In genomic region chr16:4781524-4782196, GRCm38 (mm10) we compare ENCODE assay signal across 9 mouse cellular contexts. TPM values are rescaled to one million over a fixed set of nuclear protein-coding genes. Genes with fewer than 3 reads are reported as not detected.
DNase-seq lines count a peak whose midpoint lies in the region; ATAC-seq and TF ChIP-seq lines count a peak whose summit lies in the region.
"Had no signal": no experiment of that assay in that cellular context is flagged by ENCODE, and none has a peak within 500 bp of the region (broad histone marks: within the 10 kb centered on the region; RNA-seq: fewer than 3 reads in every experiment).

No protein-coding gene starts in this region.

- H3K9ac ChIP-seq in liver, adult 2 months (ENCODE audit: low read depth, low read length): no peak overlapping the region
- H3K9ac ChIP-seq in liver, embryonic 11.5 days (ENCODE audit: low read depth, low read length): no peak overlapping the region
- no peak overlapping the region for H3K9ac ChIP-seq in kidney, embryonic 14.5 days (ENCODE audit: low read depth, low read length)
- H3K9ac ChIP-seq in lung, embryonic 14.5 days: no peak overlapping the region
- H3K9ac ChIP-seq: midbrain, embryonic 12.5 days had no signal

- H3K27me3 ChIP-seq in liver, adult 2 months (ENCODE audit: control insufficient read depth, insufficient read depth, low read length): no peaks in the 10 kb centered on the region
- H3K27me3 ChIP-seq in liver, embryonic 11.5 days (replicated peaks; ENCODE audit: control insufficient read depth, insufficient read depth, low read length): no peaks in the 10 kb centered on the region
- H3K27me3 ChIP-seq in kidney, embryonic 14.5 days (ENCODE audit: control insufficient read depth, insufficient read depth, low read length): no peaks in the 10 kb centered on the region
- H3K27me3 ChIP-seq in lung, embryonic 14.5 days (ENCODE audit: insufficient read depth, low read length): no peaks in the 10 kb centered on the region
- H3K27me3 ChIP-seq: midbrain, embryonic 12.5 days had no signal

- H3K4me3 ChIP-seq in liver, adult 2 months (ENCODE audit: insufficient read depth, low read depth, low read length): no peak overlapping the region
- H3K4me3 ChIP-seq in liver, embryonic 11.5 days (ENCODE audit: low read depth, low read length): no peak overlapping the region
- H3K4me3 ChIP-seq in kidney, embryonic 14.5 days (ENCODE audit: low read length): no peak overlapping the region
- no peak overlapping the region for H3K4me3 ChIP-seq in lung, embryonic 14.5 days (ENCODE audit: low read depth, low read length)
- H3K4me3 ChIP-seq: midbrain, embryonic 12.5 days had no signal

- TF ChIP-seq CTCF in liver, adult 2 months (IDR thresholded peaks at IDR 0.05; ENCODE audit: low read depth, low read length): no peak
- no peak for TF ChIP-seq CTCF in lung, embryonic 14.5 days (IDR thresholded peaks at IDR 0.05; ENCODE audit: low read depth)

- peaks cover 57% of the 10 kb centered on the region for H3K79me2 ChIP-seq in liver, adult 2 months (ENCODE audit: control insufficient read depth, insufficient read depth, low read length)

- peak; percentile 62 for DNase-seq in liver, adult 2 months (ENCODE audit: extremely low read depth, low read depth, low spot score)
- no peak for DNase-seq in liver, embryonic 11.5 days (ENCODE audit: low spot score)
- DNase-seq in cerebellum, adult 18-20 months: peak; percentile 70 to 75
- peak; percentile 96 for DNase-seq in heart, adult 11 months
- peak; percentile 66 for DNase-seq in lung, embryonic 14.5 days
- DNase-seq in testis, postnatal 14 days (ENCODE audit: low spot score): peak; percentile 76
- no peak for DNase-seq in retina, postnatal 1 day

- ATAC-seq in liver, embryonic 11.5 days (replicated peaks; ENCODE audit: low FRiP score): no peak
- peak; percentile 72; the same call in 1 of the 2 replicates for ATAC-seq in kidney, embryonic 14.5 days (ENCODE audit: low FRiP score, low TSS enrichment)
- ATAC-seq in lung, embryonic 14.5 days (ENCODE audit: insufficient read depth): no peak

- no peak overlapping the region for H3K27ac ChIP-seq in liver, adult 2 months (replicated peaks; ENCODE audit: insufficient read depth, low read depth, low read length)
- H3K27ac ChIP-seq in liver, embryonic 11.5 days (ENCODE audit: low read depth, low read length): no peak overlapping the region
- H3K27ac ChIP-seq in kidney, embryonic 14.5 days (ENCODE audit: low read depth, low read length): no peak overlapping the region
- H3K27ac ChIP-seq in lung, embryonic 14.5 days (ENCODE audit: low read depth): 0 out of 2 replicates have a peak overlapping the region, but pooled peaks have one; percentile 15
- H3K27ac ChIP-seq: midbrain, embryonic 12.5 days had no signal

- peaks cover 7% of the 10 kb centered on the region for H3K36me3 ChIP-seq in liver, adult 2 months (ENCODE audit: control insufficient read depth, insufficient read depth, low read length)
- H3K36me3 ChIP-seq in liver, embryonic 11.5 days (ENCODE audit: control insufficient read depth, insufficient read depth, low read length): no peaks in the 10 kb centered on the region
- peaks cover 4% of the 10 kb centered on the region; the same call in 1 of the 2 replicates for H3K36me3 ChIP-seq in kidney, embryonic 14.5 days (ENCODE audit: control insufficient read depth, insufficient read depth, low read length)
- peaks cover 14% of the 10 kb centered on the region; the same call in 1 of the 2 replicates for H3K36me3 ChIP-seq in lung, embryonic 14.5 days (ENCODE audit: insufficient read depth)

- no peak for TF ChIP-seq POLR2A in liver, adult 2 months (IDR thresholded peaks at IDR 0.05; ENCODE audit: extremely low read depth, insufficient read depth, low read length)

- H3K4me1 ChIP-seq in liver, adult 2 months (ENCODE audit: control insufficient read depth, insufficient read depth, low read length): peaks cover 35% of the 10 kb centered on the region
- 0 out of 2 replicates have a peak, but pooled peaks cover 2% of the 10 kb centered on the region for H3K4me1 ChIP-seq in liver, embryonic 11.5 days (replicated peaks; ENCODE audit: control insufficient read depth, insufficient read depth, low read length)
- peaks cover 13% of the 10 kb centered on the region; the same call in 1 of the 2 replicates for H3K4me1 ChIP-seq in kidney, embryonic 14.5 days (ENCODE audit: control insufficient read depth, insufficient read depth, low read length)
- H3K4me1 ChIP-seq in lung, embryonic 14.5 days (ENCODE audit: insufficient read depth): 0 out of 2 replicates have a peak, but pooled peaks cover 2% of the 10 kb centered on the region

- 58% methylated on average over 5 of the region's 5 CpGs for WGBS in liver, adult 2 months
- WGBS in liver, embryonic 11.5 days: 82% methylated on average over 5 of the region's 5 CpGs
- WGBS in kidney, embryonic 14.5 days: 54% methylated on average over 5 of the region's 5 CpGs
- WGBS in lung, embryonic 14.5 days: 69% methylated on average over 5 of the region's 5 CpGs

- no peak overlapping the region for H3K4me2 ChIP-seq in liver, embryonic 11.5 days
- H3K4me2 ChIP-seq in kidney, embryonic 14.5 days (replicated peaks; ENCODE audit: low read depth, low read length): no peak overlapping the region
- no peak overlapping the region for H3K4me2 ChIP-seq in lung, embryonic 14.5 days
- H3K4me2 ChIP-seq: midbrain, embryonic 12.5 days had no signal

- H3K9me3 ChIP-seq in liver, embryonic 11.5 days (ENCODE audit: control insufficient read depth, low read length): no peaks in the 10 kb centered on the region
- H3K9me3 ChIP-seq in kidney, embryonic 14.5 days (ENCODE audit: control insufficient read depth, low read length): no peaks in the 10 kb centered on the region
- no peaks in the 10 kb centered on the region for H3K9me3 ChIP-seq in lung, embryonic 14.5 days (ENCODE audit: low read depth, low read length)
- H3K9me3 ChIP-seq: midbrain, embryonic 12.5 days had no signal

RNA-seq across cellular contexts. Expression of gene Cdip1, which starts 8.4 kb away (rescaled TPM):
- 46.2 and 47.4 TPM in 2 replicates for total RNA-seq in liver, adult 2 months (2014; rRNA removed)
- 101 and 116 TPM in 2 replicates for polyA plus RNA-seq in liver, adult 2 months (2012; rRNA removed)
- 49.4 and 49.8 TPM in 2 replicates for polyA plus RNA-seq in liver, embryonic 11.5 days (2014; fragmentation: Nextera tagmentation; extraction: Ambion mirVana)
- polyA plus RNA-seq in kidney, embryonic 14.5 days (2014; fragmentation: Nextera tagmentation; extraction: Ambion mirVana): 67.2 and 98.0 TPM in 2 replicates
- polyA plus RNA-seq in lung, embryonic 14.5 days (2014; fragmentation: Nextera tagmentation; extraction: Ambion mirVana): 85.7 and 89.9 TPM in 2 replicates

RNA-seq across cellular contexts. Expression of gene 4930562C15Rik, which starts 53.6 kb away (rescaled TPM):
- total RNA-seq in liver, adult 2 months (2014; rRNA removed): not detected in 2 replicates
- polyA plus RNA-seq in liver, adult 2 months (2012; rRNA removed): not detected in 2 replicates
- 0.19 and 0.33 TPM in 2 replicates for polyA plus RNA-seq in liver, embryonic 11.5 days (2014; fragmentation: Nextera tagmentation; extraction: Ambion mirVana)
- 0.89 TPM in 1 of 2 replicates, not detected in the other for polyA plus RNA-seq in kidney, embryonic 14.5 days (2014; fragmentation: Nextera tagmentation; extraction: Ambion mirVana)
- polyA plus RNA-seq in lung, embryonic 14.5 days (2014; fragmentation: Nextera tagmentation; extraction: Ambion mirVana): 1.0 and 1.1 TPM in 2 replicates

RNA-seq across cellular contexts. Expression of gene Hmox2, which starts 55.5 kb away (rescaled TPM):
- 40.7 and 52.9 TPM in 2 replicates for total RNA-seq in liver, adult 2 months (2014; rRNA removed)
- 25.4 and 28.3 TPM in 2 replicates for polyA plus RNA-seq in liver, adult 2 months (2012; rRNA removed)
- 66.8 and 75.9 TPM in 2 replicates for polyA plus RNA-seq in liver, embryonic 11.5 days (2014; fragmentation: Nextera tagmentation; extraction: Ambion mirVana)
- 103 and 113 TPM in 2 replicates for polyA plus RNA-seq in kidney, embryonic 14.5 days (2014; fragmentation: Nextera tagmentation; extraction: Ambion mirVana)
- polyA plus RNA-seq in lung, embryonic 14.5 days (2014; fragmentation: Nextera tagmentation; extraction: Ambion mirVana): 104 and 109 TPM in 2 replicates

Comparison
In these comparisons a context has a peak if more than half of its experiments do, and no peak if none do; other contexts are left out.
1. DNase-seq: peak in liver, adult 2 months (single experiment), cerebellum, adult 18-20 months (2 of 2), heart, adult 11 months (single experiment), lung, embryonic 14.5 days (single experiment) and testis, postnatal 14 days (single experiment); none in liver, embryonic 11.5 days (single experiment) and retina, postnatal 1 day (single experiment).